Mouse (Mus musculus) G1E (cell line): ENCODE measurements around the gene Ano1.

Experiments
- CTCF ChIP-seq: IDR thresholded peaks from 2 replicates; pipeline ENCODE4 v1.5.1; 2012; ENCODE audit warnings: low read depth, low read length, inconsistent platforms, mixed read lengths
- GATA1 ChIP-seq: IDR thresholded peaks from 2 replicates; pipeline ENCODE4 v1.6.1; 2012; ENCODE audit warnings: borderline replicate concordance, low read length, inconsistent platforms, mixed read lengths
- GATA2 ChIP-seq: IDR thresholded peaks from 2 replicates; pipeline ENCODE4 v1.6.1; 2012; ENCODE audit warnings: low read depth, low read length, inconsistent platforms, borderline replicate concordance
- TAL1 ChIP-seq: conservative IDR thresholded peaks from 2 replicates; pipeline ENCODE4 v1.6.1; 2012; ENCODE audit warnings: low read depth, low read length, inconsistent platforms, mixed read lengths

- no peak for TF ChIP-seq GATA1
- no peak for TF ChIP-seq CTCF
- no peak for TF ChIP-seq GATA2
- no peak for TF ChIP-seq TAL1
Observed at GRCm38 (mm10) chr7:144731182-144731896, 20.4 kb downstream of the Ano1 start.
